In the genomic region with DNA sequence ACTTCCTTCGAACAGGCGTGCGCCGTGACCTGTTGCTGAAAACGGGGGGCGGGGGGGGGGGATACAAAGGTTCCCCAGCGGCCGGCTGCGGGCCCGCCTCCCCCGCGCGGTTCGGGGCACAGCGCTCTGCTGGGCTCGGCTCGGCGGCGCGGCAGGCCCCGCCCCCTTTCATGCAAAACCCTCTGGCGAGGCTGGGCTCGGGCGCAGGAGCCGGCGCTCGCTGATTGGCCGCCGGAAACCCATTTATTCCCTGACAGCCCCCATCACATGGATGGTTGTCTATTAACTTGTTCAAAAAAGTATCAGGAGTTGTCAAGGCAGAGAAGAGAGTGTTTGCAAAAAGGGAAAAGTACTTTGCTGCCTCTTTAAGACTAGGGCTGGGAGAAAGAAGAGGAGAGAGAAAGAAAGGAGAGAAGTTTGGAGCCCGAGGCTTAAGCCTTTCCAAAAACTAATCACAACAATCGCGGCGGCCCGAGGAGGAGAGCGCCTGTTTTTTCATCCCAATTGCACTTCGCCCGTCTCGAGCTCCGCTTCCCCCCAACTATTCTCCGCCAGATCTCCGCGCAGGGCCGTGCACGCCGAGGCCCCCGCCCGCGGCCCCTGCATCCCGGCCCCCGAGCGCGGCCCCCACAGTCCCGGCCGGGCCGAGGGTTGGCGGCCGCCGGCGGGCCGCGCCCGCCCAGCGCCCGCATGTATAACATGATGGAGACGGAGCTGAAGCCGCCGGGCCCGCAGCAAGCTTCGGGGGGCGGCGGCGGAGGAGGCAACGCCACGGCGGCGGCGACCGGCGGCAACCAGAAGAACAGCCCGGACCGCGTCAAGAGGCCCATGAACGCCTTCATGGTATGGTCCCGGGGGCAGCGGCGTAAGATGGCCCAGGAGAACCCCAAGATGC, we compare ENCODE assay signal across 8 mouse cellular contexts. TPM values are rescaled to one million over a fixed set of nuclear protein-coding genes. Genes with fewer than 3 reads are reported as not detected.
A peak's percentile ranks its signal among the peaks of the same experiment; 100 is the strongest.
DNase-seq lines count a peak whose midpoint lies in the region; ATAC-seq and TF ChIP-seq lines count a peak whose summit lies in the region.

A gene (plus strand): TSS at position 680 of the 895 bp plus-strand sequence.

- H3K36me3 ChIP-seq in forebrain, embryonic 16.5 days (ENCODE audit: control insufficient read depth, insufficient read depth), result no peaks in the 10 kb centered on the region
- H3K36me3 ChIP-seq in intestine, postnatal 0 days (ENCODE audit: control insufficient read depth, insufficient read depth), result no peaks in the 10 kb centered on the region
- no peaks in the 10 kb centered on the region for H3K36me3 ChIP-seq in stomach, postnatal 0 days (ENCODE audit: control insufficient read depth, insufficient read depth, low read length)

- H3K4me3 ChIP-seq in forebrain, embryonic 16.5 days (replicated peaks; ENCODE audit: low read length), result peak within 1 kb of the TSS; percentile 68
- peak within 1 kb of the TSS; percentile 40 for H3K4me3 ChIP-seq in intestine, postnatal 0 days (ENCODE audit: low read depth, low read length)
- peak within 1 kb of the TSS; percentile 63 for H3K4me3 ChIP-seq in stomach, postnatal 0 days (ENCODE audit: low read depth, low read length)

- POLR2A ChIA-PET in Patski (lab: Charles Lee), result interaction anchor here (0.6 kb wide), 2 partner anchors 250 to 394 kb away, joined by 3 to 4 read pairs; no protein-coding TSS in a partner anchor

- peak within 1 kb of the TSS; percentile 56 for H3K4me2 ChIP-seq in forebrain, embryonic 16.5 days (ENCODE audit: low read length)
- peak within 1 kb of the TSS; percentile 65 for H3K4me2 ChIP-seq in intestine, postnatal 0 days (replicated peaks; ENCODE audit: low read depth)
- H3K4me2 ChIP-seq in stomach, postnatal 0 days (replicated peaks; ENCODE audit: low read depth), result peak within 1 kb of the TSS; percentile 55

- WGBS in forebrain, embryonic 16.5 days, result under 1% methylated on average over 85 of the region's 86 CpGs
- WGBS in intestine, postnatal 0 days, result under 1% methylated on average over 86 of the region's 86 CpGs
- under 1% methylated on average over 60 of the region's 86 CpGs for WGBS in stomach, postnatal 0 days

- TF ChIP-seq CTCF in Patski (IDR thresholded peaks at IDR 0.05), result no peak
- TF ChIP-seq CTCF in intestine, postnatal 0 days (IDR thresholded peaks at IDR 0.05; ENCODE audit: low read depth), result no peak
- TF ChIP-seq CTCF in stomach, postnatal 0 days (IDR thresholded peaks at IDR 0.05; ENCODE audit: low read depth), result no peak

- H3K9me3 ChIP-seq in forebrain, embryonic 16.5 days (ENCODE audit: control insufficient read depth, low read length), result no peaks in the 10 kb centered on the region
- H3K9me3 ChIP-seq in intestine, postnatal 0 days (ENCODE audit: control insufficient read depth), result no peaks in the 10 kb centered on the region
- H3K9me3 ChIP-seq in stomach, postnatal 0 days (ENCODE audit: control insufficient read depth, low read length), result no peaks in the 10 kb centered on the region

- intact Hi-C loops in left cerebral cortex, postnatal 14 days (cut with DNase I), result loop anchor here (2.0 to 5.0 kb wide), 3 partner anchors 15 to 925 kb away; no protein-coding TSS in a partner anchor

- no peak for DNase-seq in Patski (ENCODE audit: low read depth, low spot score)
- DNase-seq in brain, embryonic 18.5 days (ENCODE audit: low read depth, low spot score), result peak; percentile 86
- peak; percentile 77 to 80 for DNase-seq in left cerebral cortex, postnatal 14 days (ENCODE audit: low spot score in 2 of 2)
- peak; percentile 94 for DNase-seq in stomach, postnatal 0 days (ENCODE audit: low spot score)
- no peak for DNase-seq in thymus, adult 18-20 months

- peaks cover 89% of the 10 kb centered on the region for H3K27me3 ChIP-seq in Patski
- H3K27me3 ChIP-seq in forebrain, embryonic 16.5 days (replicated peaks; ENCODE audit: control insufficient read depth, insufficient read depth, low read length), result no peaks in the 10 kb centered on the region
- H3K27me3 ChIP-seq in intestine, postnatal 0 days (replicated peaks; ENCODE audit: control insufficient read depth, insufficient read depth, low read length), result peaks cover 95% of the 10 kb centered on the region
- peaks cover 2% of the 10 kb centered on the region; the same call in 1 of the 2 replicates for H3K27me3 ChIP-seq in stomach, postnatal 0 days (ENCODE audit: control insufficient read depth, insufficient read depth, low read length)

- CTCF ChIA-PET in Patski (lab: Charles Lee), result interaction anchor here (0.6 to 2.2 kb wide), 3 partner anchors 80 to 674 kb away, joined by 3 to 5 read pairs (median 4); no protein-coding TSS in a partner anchor

- in situ Hi-C loops in Patski (cut with MboI; ENCODE audit: low pct_unique_long_range_greater_than_20kb), result loop anchor here (5.0 to 10.0 kb wide), 3 partner anchors 315 to 447 kb away; no protein-coding TSS in a partner anchor

- peak within 1 kb of the TSS; percentile 82 for H3K9ac ChIP-seq in forebrain, embryonic 16.5 days (replicated peaks; ENCODE audit: low read depth, low read length)
- no peak within 1 kb of the TSS for H3K9ac ChIP-seq in intestine, postnatal 0 days (ENCODE audit: low read depth, low read length)
- H3K9ac ChIP-seq in stomach, postnatal 0 days (ENCODE audit: low read length), result peak within 1 kb of the TSS; percentile 78

- ATAC-seq in Patski, result peak; percentile 60
- ATAC-seq in forebrain, embryonic 16.5 days, result peak; percentile 92
- ATAC-seq in intestine, postnatal 0 days, result peak; percentile 47; the same call in 1 of the 2 replicates
- ATAC-seq in megakaryocyte progenitor cell, adult 5-6 weeks (replicated peaks; ENCODE audit: poor library complexity), result peak; percentile 56; the same call in 1 of the 2 replicates
- ATAC-seq in stomach, postnatal 0 days (ENCODE audit: low FRiP score, low TSS enrichment), result peak; percentile 93

- no peak for TF ChIP-seq EP300 in stomach, postnatal 0 days (optimal IDR thresholded peaks at IDR 0.05)

- peak within 1 kb of the TSS; percentile 97 for H3K27ac ChIP-seq in forebrain, embryonic 16.5 days (ENCODE audit: low read length)
- H3K27ac ChIP-seq in intestine, postnatal 0 days (ENCODE audit: low read depth, low read length), result no peak within 1 kb of the TSS
- peak within 1 kb of the TSS; percentile 94 for H3K27ac ChIP-seq in stomach, postnatal 0 days (replicated peaks)

- H3K4me1 ChIP-seq in forebrain, embryonic 16.5 days (replicated peaks; ENCODE audit: control insufficient read depth, insufficient read depth, low read length), result peaks cover 29% of the 10 kb centered on the region
- no peaks in the 10 kb centered on the region for H3K4me1 ChIP-seq in intestine, postnatal 0 days (replicated peaks; ENCODE audit: control insufficient read depth, insufficient read depth, low read length)
- H3K4me1 ChIP-seq in stomach, postnatal 0 days (replicated peaks; ENCODE audit: control insufficient read depth, insufficient read depth), result no peaks in the 10 kb centered on the region

RNA-seq across cellular contexts. Expression of the gene that starts here (rescaled TPM):
- polyA plus RNA-seq in Patski (2021), result 0.17 TPM
- 20.8 and 24.0 TPM in 2 replicates for polyA plus RNA-seq in forebrain, embryonic 16.5 days (2015; fragmentation: Nextera tagmentation; extraction: Ambion mirVana)
- 0.25 and 0.33 TPM in 2 replicates for polyA plus RNA-seq in intestine, postnatal 0 days (2015; fragmentation: Nextera tagmentation; extraction: Ambion mirVana)
- 10 to 100 TPM; 27.8 to 45.3 TPM for total RNA-seq in left cerebral cortex, postnatal 14 days (2021)
- total RNA-seq in megakaryocyte progenitor cell, adult 5-6 weeks (2015), result not detected in 2 replicates
- not detected in 2 replicates for total RNA-seq in megakaryocyte progenitor cell, adult 5-6 weeks (2017)
- polyA plus RNA-seq in stomach, postnatal 0 days (2015; fragmentation: Nextera tagmentation; extraction: Ambion mirVana), result 11.6 and 14.7 TPM in 2 replicates

Comparison
In these comparisons a context has a peak if more than half of its experiments do, and no peak if none do; other contexts are left out.
1. RNA of the gene that starts here (total RNA-seq): 27.8 to 45.3 TPM in left cerebral cortex, postnatal 14 days; not detected in megakaryocyte progenitor cell, adult 5-6 weeks; every median in the first group is over 10 times any median in the second.
2. Peak in ATAC-seq in Patski; RNA of the gene not detected or under 1 TPM.
3. Peak in ATAC-seq, H3K4me3 ChIP-seq and H3K4me2 ChIP-seq in intestine, postnatal 0 days; RNA of the gene not detected or under 1 TPM.
4. Peak in ATAC-seq in megakaryocyte progenitor cell, adult 5-6 weeks; RNA of the gene not detected or under 1 TPM.
5. DNase-seq: peak in brain, embryonic 18.5 days (single experiment), left cerebral cortex, postnatal 14 days (2 of 2) and stomach, postnatal 0 days (single experiment); none in Patski (single experiment) and thymus, adult 18-20 months (0 of 2).
6. Peak in every context shown above with its lines, with median percentiles within 50 percentile points of each other: ATAC-seq, H3K4me2 ChIP-seq and H3K4me3 ChIP-seq.